Mouse (Mus musculus) heart, adult 2 months (tissue): ENCODE measurements around the gene Nomo1.

Source experiments
- CTCF ChIP-seq: fragments of 200-600 bp; IDR thresholded peaks from 2 replicates; pipeline ENCODE4 v1.8.1; 2022; ENCODE audit warnings: antibody characterized with exemption, mild to moderate bottlenecking, moderate library complexity
- EP300 ChIP-seq: fragments of 200-500 bp; IDR thresholded peaks from 2 replicates; pipeline ENCODE4 v1.6.1; 2011; ENCODE audit warnings: low read depth, low read length, control low read depth; ENCODE audit not compliant: insufficient read depth

DNA sequence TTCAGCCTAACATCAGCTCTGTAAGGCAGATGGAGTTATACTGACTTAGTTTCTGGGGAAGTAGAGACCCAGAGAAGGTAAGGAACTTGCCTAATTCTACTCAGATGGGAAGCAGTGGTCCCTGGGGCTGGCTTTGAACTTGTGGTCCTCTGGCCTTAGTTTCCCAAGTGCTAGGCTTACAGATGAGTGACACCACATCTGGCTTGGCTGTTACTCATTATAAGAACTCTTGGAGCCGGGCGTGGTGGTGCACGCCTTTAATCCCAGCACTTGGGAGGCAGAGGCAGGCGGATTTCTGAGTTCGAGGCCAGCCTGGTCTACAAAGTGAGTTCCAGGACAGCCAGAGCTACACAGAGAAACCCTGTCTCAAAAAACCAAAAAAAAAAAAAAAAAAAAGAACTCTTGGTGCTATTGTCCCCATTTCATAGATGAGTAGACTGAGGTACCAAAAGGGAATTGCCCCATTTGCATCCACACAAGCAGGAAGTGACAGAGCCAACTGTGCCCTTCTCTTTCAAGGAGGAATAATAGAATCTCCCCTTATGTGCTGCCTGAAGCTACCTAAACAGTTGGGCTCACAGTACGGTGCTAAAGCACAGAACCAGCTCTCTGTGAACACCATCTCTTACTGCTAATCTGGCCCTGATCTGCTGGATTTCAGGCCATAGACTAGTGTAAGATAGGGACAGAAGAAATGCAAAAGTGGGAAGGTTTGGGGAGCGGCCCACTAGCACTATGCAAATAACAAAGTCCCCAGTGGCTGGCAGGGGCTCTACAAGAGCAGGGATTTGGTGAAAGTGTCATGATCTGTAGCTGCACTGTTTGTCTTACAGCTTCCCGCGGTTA is 4.0 kb upstream of the Nomo1 start:
- TF ChIP-seq EP300 = no peak
- no peak for TF ChIP-seq CTCF
